Mouse (Mus musculus): Measurements from ENCODE around the gene Mbd5. TPM values are rescaled to one million over a fixed set of nuclear protein-coding genes. Genes with fewer than 3 reads are reported as not detected.

The Mbd5 gene
- polyA plus RNA-seq, 1 experiment from 2014 or later = 22.8 TPM

DNA sequence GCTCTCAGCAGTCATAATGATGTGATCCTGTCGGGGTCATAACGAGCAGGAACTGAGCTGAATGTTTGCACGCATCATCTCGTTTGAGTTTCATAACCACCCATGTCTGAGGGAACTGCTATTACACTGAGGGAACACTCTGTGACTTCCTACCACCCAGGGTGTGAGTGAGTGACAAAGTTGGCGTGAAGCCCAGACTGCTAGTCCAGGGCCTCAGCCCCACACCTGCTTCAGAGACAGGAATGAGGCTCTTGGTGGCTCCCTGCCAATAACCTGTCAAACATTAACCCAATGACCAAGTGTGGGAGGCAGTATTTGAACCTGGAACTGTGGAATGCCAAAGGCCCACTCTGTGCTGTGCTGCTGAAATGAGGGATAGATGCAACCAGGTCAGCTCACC lies 400.5 kb downstream of the Mbd5 start:
- Histone ChIP-seq H3K9ac (ENCODE audit: low read length) (no peak overlapping the region), H3K27me3 (ENCODE audit: control insufficient read depth, insufficient read depth, low read length) (no peaks in the 10 kb centered on the region), H3K4me1 (ENCODE audit: control insufficient read depth in 2 of 2, insufficient read depth in 2 of 2, low read length in 2 of 2) (peaks cover 9 to 10% of the 10 kb centered on the region in 2 experiments), H3K27ac (replicated peaks in 1 of 2; ENCODE audit: control insufficient read depth in 1 of 2, insufficient read depth in 1 of 2, low read depth in 2 of 2, low read length in 2 of 2) (peak overlapping the region; percentile 27 to 75), H3K9me3 (ENCODE audit: control insufficient read depth, low read length) (no peaks in the 10 kb centered on the region), H3K4me3 (ENCODE audit: control insufficient read depth in 1 of 2, insufficient read depth in 1 of 2, low read depth in 1 of 2, low read length in 2 of 2) (no peak overlapping the region), H3K4me2 (ENCODE audit: low read length) (no peak overlapping the region), H3K36me3 (ENCODE audit: control insufficient read depth, insufficient read depth, low read length) (no peaks in the 10 kb centered on the region)
- ATAC-seq (ENCODE audit: insufficient number of reproducible peaks, insufficient read depth, low FRiP score, low read depth) = peak; percentile 93
- 27% methylated on average over 5 of the region's 5 CpGs for WGBS

- Histone ChIP-seq H3K9ac (ENCODE audit: low read length) (no peak overlapping the region), H3K4me2 (ENCODE audit: low read length) (no peak overlapping the region), H3K27ac (replicated peaks in 1 of 2; ENCODE audit: control insufficient read depth in 1 of 2, insufficient read depth in 1 of 2, low read depth in 2 of 2, low read length in 2 of 2) (peak overlapping the region in 1 of 2 experiments; percentile 75; a peak in 2 of 4 replicates), H3K4me1 (ENCODE audit: control insufficient read depth in 2 of 2, insufficient read depth in 2 of 2, low read length in 2 of 2) (peaks cover 9 to 10% of the 10 kb centered on the region in 2 experiments), H3K4me3 (ENCODE audit: control insufficient read depth in 1 of 2, insufficient read depth in 1 of 2, low read depth in 1 of 2, low read length in 2 of 2) (no peak overlapping the region), H3K27me3 (ENCODE audit: control insufficient read depth, insufficient read depth, low read length) (no peaks in the 10 kb centered on the region), H3K9me3 (ENCODE audit: control insufficient read depth, low read length) (no peaks in the 10 kb centered on the region), H3K36me3 (ENCODE audit: control insufficient read depth, insufficient read depth, low read length) (no peaks in the 10 kb centered on the region)
- no peak for ATAC-seq (ENCODE audit: insufficient number of reproducible peaks, insufficient read depth, low FRiP score, low read depth)
- WGBS = 32% methylated on average over 4 of the region's 4 CpGs
Measured at GRCm38 (mm10) chr2:49350852-49351251, 401.5 kb downstream of the Mbd5 start.

DNA sequence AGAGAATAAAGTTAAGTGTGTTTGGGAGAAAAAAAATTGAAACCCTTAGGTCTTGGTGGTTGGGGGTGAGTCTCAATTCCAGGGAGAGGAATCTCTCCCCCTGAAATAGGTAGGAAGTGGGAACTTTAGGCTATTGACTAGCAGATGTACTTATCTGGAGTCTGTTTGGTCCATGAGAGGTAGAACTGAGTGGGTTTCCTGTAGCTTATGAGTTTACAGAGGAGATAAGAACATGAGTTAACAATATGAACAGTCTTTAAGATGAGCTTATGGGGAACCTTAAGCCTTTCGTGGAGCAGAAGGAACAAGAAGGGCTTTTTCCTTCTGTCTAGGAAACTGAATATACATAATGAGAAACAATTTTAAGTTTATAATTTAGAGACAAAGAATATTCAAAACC lies 404.8 kb downstream of the Mbd5 start:
- Histone ChIP-seq H3K9ac (ENCODE audit: low read length) (no peak overlapping the region), H3K4me3 (ENCODE audit: control insufficient read depth in 1 of 2, insufficient read depth in 1 of 2, low read depth in 1 of 2, low read length in 2 of 2) (no peak overlapping the region), H3K27ac (replicated peaks in 1 of 2; ENCODE audit: control insufficient read depth in 1 of 2, insufficient read depth in 1 of 2, low read depth in 2 of 2, low read length in 2 of 2) (no peak overlapping the region), H3K36me3 (ENCODE audit: control insufficient read depth, insufficient read depth, low read length) (no peaks in the 10 kb centered on the region), H3K9me3 (ENCODE audit: control insufficient read depth, low read length) (no peaks in the 10 kb centered on the region), H3K4me1 (ENCODE audit: control insufficient read depth in 2 of 2, insufficient read depth in 2 of 2, low read length in 2 of 2) (peaks cover 9 to 10% of the 10 kb centered on the region in 2 experiments), H3K27me3 (ENCODE audit: control insufficient read depth, insufficient read depth, low read length) (no peaks in the 10 kb centered on the region), H3K4me2 (ENCODE audit: low read length) (no peak overlapping the region)
- ATAC-seq (ENCODE audit: insufficient number of reproducible peaks, insufficient read depth, low FRiP score, low read depth) = no peak
- WGBS = 78% methylated on average over 1 of the region's 1 CpGs

- H3K9ac ChIP-seq (ENCODE audit: low read length) = no peak overlapping the region
- no peaks in the 10 kb centered on the region; a peak in 2 of 4 replicates for H3K4me1 ChIP-seq (ENCODE audit: control insufficient read depth in 2 of 2, insufficient read depth in 2 of 2, low read length in 2 of 2)
- no peak overlapping the region for H3K4me2 ChIP-seq (ENCODE audit: low read length)
- no peak overlapping the region for H3K27ac ChIP-seq (replicated peaks in 1 of 2; ENCODE audit: control insufficient read depth in 1 of 2, insufficient read depth in 1 of 2, low read depth in 2 of 2, low read length in 2 of 2)
- no peak for ATAC-seq (ENCODE audit: insufficient number of reproducible peaks, insufficient read depth, low FRiP score, low read depth)
- 82% methylated on average over 8 of the region's 8 CpGs for WGBS
- no peaks in the 10 kb centered on the region for H3K36me3 ChIP-seq (ENCODE audit: control insufficient read depth, insufficient read depth, low read length)
- H3K9me3 ChIP-seq (ENCODE audit: control insufficient read depth, low read length) = no peaks in the 10 kb centered on the region
- no peaks in the 10 kb centered on the region for H3K27me3 ChIP-seq (ENCODE audit: control insufficient read depth, insufficient read depth, low read length)
- no peak overlapping the region for H3K4me3 ChIP-seq (ENCODE audit: control insufficient read depth in 1 of 2, insufficient read depth in 1 of 2, low read depth in 1 of 2, low read length in 2 of 2)
Measured at GRCm38 (mm10) chr2:49355867-49356266, 406.6 kb downstream of the Mbd5 start.

DNA sequence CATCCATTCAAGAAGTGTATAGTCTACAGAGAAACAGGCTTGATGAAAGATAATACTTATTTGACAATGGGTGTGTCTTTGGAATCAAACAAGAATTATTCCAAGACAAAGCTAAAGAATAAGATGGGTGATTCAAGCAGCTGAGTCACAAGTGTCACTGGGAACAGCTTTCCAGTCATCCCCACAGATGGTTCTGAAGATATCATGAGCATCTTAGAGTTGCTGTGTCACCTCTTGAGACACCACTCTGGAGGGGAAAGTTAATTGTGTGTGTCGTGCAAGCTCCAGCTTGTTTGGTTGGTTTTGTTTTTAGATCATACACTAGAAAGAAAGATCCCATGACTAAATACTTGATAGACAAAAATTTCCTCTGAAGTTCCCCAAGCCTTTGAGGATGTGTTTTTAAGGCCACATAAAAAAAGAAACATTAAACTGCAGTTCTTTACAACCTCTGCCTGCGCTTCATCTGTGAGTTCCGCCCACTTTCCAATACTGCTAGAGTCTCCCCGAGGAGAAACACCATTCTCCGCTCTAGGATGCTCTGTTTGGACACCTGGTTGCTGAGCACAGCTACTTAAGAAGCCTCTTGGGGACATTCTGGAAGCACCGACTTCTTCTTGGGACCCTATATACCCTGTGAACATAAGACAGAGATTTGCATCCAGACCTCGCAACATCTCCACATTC lies 409.0 kb downstream of the Mbd5 start:
- no peaks in the 10 kb centered on the region for H3K9me3 ChIP-seq (ENCODE audit: control insufficient read depth, low read length)
- H3K9ac ChIP-seq (ENCODE audit: low read length) = no peak overlapping the region
- no peak overlapping the region for H3K27ac ChIP-seq (replicated peaks in 1 of 2; ENCODE audit: control insufficient read depth in 1 of 2, insufficient read depth in 1 of 2, low read depth in 2 of 2, low read length in 2 of 2)
- no peaks in the 10 kb centered on the region for H3K36me3 ChIP-seq (ENCODE audit: control insufficient read depth, insufficient read depth, low read length)
- no peaks in the 10 kb centered on the region for H3K4me1 ChIP-seq (ENCODE audit: control insufficient read depth in 2 of 2, insufficient read depth in 2 of 2, low read length in 2 of 2)
- no peak overlapping the region for H3K4me2 ChIP-seq (ENCODE audit: low read length)
- 82% methylated on average over 7 of the region's 7 CpGs for WGBS
- H3K4me3 ChIP-seq (ENCODE audit: control insufficient read depth in 1 of 2, insufficient read depth in 1 of 2, low read depth in 1 of 2, low read length in 2 of 2) = no peak overlapping the region
- no peak for ATAC-seq (ENCODE audit: insufficient number of reproducible peaks, insufficient read depth, low FRiP score, low read depth)
- no peaks in the 10 kb centered on the region for H3K27me3 ChIP-seq (ENCODE audit: control insufficient read depth, insufficient read depth, low read length)

- Histone ChIP-seq H3K9me3 (ENCODE audit: control insufficient read depth, low read length) (no peaks in the 10 kb centered on the region), H3K36me3 (ENCODE audit: control insufficient read depth, insufficient read depth, low read length) (no peaks in the 10 kb centered on the region), H3K4me3 (ENCODE audit: control insufficient read depth in 1 of 2, insufficient read depth in 1 of 2, low read depth in 1 of 2, low read length in 2 of 2) (no peak overlapping the region), H3K9ac (ENCODE audit: low read length) (no peak overlapping the region), H3K27ac (replicated peaks in 1 of 2; ENCODE audit: control insufficient read depth in 1 of 2, insufficient read depth in 1 of 2, low read depth in 2 of 2, low read length in 2 of 2) (no peak overlapping the region), H3K27me3 (ENCODE audit: control insufficient read depth, insufficient read depth, low read length) (no peaks in the 10 kb centered on the region), H3K4me2 (ENCODE audit: low read length) (no peak overlapping the region), H3K4me1 (ENCODE audit: control insufficient read depth in 2 of 2, insufficient read depth in 2 of 2, low read length in 2 of 2) (peaks cover 2 to 3% of the 10 kb centered on the region in 2 experiments; a peak in 3 of 4 replicates)
- no peak for ATAC-seq (ENCODE audit: insufficient number of reproducible peaks, insufficient read depth, low FRiP score, low read depth)
- WGBS = 63% methylated on average over 4 of the region's 4 CpGs
Measured at GRCm38 (mm10) chr2:49358839-49359520, 409.7 kb downstream of the Mbd5 start.

- Histone ChIP-seq H3K9ac (ENCODE audit: low read length) (no peak overlapping the region), H3K4me3 (ENCODE audit: control insufficient read depth in 1 of 2, insufficient read depth in 1 of 2, low read depth in 1 of 2, low read length in 2 of 2) (no peak overlapping the region), H3K4me2 (ENCODE audit: low read length) (no peak overlapping the region), H3K36me3 (ENCODE audit: control insufficient read depth, insufficient read depth, low read length) (no peaks in the 10 kb centered on the region), H3K27me3 (ENCODE audit: control insufficient read depth, insufficient read depth, low read length) (no peaks in the 10 kb centered on the region), H3K27ac (replicated peaks in 1 of 2; ENCODE audit: control insufficient read depth in 1 of 2, insufficient read depth in 1 of 2, low read depth in 2 of 2, low read length in 2 of 2) (no peak overlapping the region), H3K4me1 (ENCODE audit: control insufficient read depth in 2 of 2, insufficient read depth in 2 of 2, low read length in 2 of 2) (peaks cover 4% of the 10 kb centered on the region in 2 experiments; a peak in 3 of 4 replicates), H3K9me3 (ENCODE audit: control insufficient read depth, low read length) (no peaks in the 10 kb centered on the region)
- 60% methylated on average over 4 of the region's 4 CpGs for WGBS
- no peak for ATAC-seq (ENCODE audit: insufficient number of reproducible peaks, insufficient read depth, low FRiP score, low read depth)
Measured at GRCm38 (mm10) chr2:49359706-49360105, 410.4 kb downstream of the Mbd5 start.
